Mouse (Mus musculus) left cerebral cortex, adult 8-10 months (tissue): ENCODE results near the gene Chchd4. TPM values are rescaled to one million over a fixed set of nuclear protein-coding genes. Genes with fewer than 3 reads are reported as not detected.

Source experiments
- DNase-seq, 2 experiments: peaks; one replicate each; pipeline ENCODE4 v3.0.0; 2022; ENCODE audit warnings: low spot score in 2 of 2
- total RNA-seq, 4 experiments: library from RNA; stranded (reverse); gene quantifications; 2 replicates each; pipeline ENCODE4 v1.2.4; 2022

Chchd4 gene
- total RNA-seq = 10 to 100 TPM; 20.6 to 22.3 (median 21.4) TPM

- DNase-seq = peak; percentile 98 to 99
Measured at GRCm38 (mm10) chr6:91472868-91473804, at the start of gene Chchd4, which contains the start of gene Tmem43. Gene Chchd4 (minus strand): TSS chr6:91473546. Gene Tmem43 (plus strand): TSS chr6:91473703.

DNA sequence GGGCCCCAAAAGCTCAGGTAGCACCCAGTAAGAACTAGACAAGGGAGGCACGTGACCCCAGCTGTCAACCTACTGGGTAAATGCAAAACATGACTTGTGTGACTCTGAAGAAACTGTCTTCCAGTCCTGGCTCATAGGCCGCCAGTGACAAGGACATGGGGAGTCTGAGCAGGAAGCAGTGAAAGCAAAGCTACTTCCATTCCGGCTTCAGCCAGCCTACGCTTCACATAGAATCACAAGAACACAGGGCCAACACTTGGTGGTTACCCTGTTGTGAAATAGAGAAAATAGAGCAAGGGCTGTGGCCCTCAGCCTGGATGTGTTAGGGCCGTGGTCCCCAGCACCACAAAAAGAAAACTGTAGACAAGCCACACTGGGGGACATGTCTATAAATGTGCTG lies 49.5 kb upstream of the Chchd4 start:
- no peak for DNase-seq

- DNase-seq = peak in 1 of 2 experiments; percentile 62
Measured at GRCm38 (mm10) chr6:91518454-91519020, 45.2 kb upstream of the Chchd4 start.

DNA sequence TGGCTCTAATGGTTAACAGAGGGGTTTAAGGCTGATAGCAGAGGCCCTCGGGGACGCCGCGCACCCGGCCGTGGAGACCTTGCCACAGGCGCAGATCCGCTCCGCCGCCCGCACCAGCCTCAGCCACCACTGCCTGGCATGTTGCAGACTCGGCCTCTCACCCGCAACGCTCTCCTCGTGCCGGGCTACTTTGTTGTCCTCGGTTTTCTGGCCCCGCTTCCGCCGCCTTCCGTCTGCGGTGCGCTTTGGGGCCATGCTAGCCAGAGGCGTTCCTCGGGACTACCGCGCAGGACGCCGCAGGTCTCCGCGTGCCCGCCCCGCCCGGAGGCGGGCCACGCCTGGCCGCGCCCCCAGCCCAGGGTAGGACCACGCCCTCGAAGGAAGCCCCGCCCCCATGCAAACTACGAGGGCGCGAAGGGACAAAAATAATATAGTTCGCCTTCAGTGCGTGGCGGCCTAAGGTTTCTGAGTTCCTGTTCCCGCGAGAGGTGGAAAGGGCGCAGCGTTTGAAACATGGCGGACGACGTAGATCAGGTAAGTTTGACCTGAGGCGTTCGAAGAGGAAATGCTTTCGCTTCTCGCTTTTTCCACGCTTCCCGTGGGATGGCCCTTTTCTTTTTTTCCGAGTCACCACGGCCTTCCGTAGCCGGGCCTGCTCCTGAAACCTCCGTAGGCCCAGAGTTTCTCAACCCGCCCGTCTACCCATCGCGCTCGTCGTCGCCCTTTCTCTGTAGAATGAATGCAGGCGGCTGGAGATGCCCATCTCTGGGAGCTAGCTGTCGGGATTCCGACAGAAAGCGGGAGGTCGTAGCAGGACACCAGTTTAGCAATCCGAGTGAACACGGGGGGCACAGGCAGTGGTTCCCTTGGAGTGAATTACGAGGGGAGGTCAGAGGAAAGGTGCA lies 42.5 kb upstream of the Chchd4 start, which contains the start of the genes Xpc and Lsm3:
Gene Xpc (minus strand): TSS at position 344 of the 905 bp plus-strand sequence.
Gene Lsm3 (plus strand): TSS at position 384 of the 905 bp plus-strand sequence.
- DNase-seq = peak; percentile 96 to 99

DNA sequence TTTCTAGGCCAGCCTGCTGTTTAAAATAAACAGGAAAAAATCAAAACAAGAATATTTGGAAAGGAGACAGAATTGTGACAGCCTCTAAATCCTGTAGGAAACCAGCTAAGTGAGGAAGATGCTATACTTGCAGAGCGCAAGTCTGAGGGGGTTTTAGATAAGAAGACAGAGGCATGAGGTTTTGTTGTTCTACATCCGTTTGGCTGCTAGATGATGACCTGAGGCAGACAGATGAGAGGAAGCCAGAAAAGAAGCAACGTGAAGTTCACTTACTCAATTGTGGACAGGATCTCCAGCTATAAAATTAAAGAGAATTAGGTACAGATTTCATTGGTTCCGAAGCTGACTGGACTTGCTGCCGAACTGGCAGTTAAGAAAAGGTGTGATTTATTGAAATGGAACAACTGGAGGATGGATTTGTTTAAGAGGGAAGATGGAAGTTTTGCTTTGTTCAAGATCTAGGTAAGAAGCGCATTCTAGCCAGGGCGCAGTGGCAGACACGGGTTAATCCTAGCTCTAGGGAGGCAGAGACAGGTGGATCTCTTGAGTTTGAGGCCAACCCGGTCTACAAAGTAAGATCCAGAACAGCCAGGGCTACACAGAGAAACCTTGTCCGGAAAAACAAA lies 41.5 kb upstream of the Chchd4 start:
- DNase-seq = no peak

GRCm38 (mm10) chr6:91514135-91514534 lies 40.8 kb upstream of the Chchd4 start:
- DNase-seq = no peak

DNA sequence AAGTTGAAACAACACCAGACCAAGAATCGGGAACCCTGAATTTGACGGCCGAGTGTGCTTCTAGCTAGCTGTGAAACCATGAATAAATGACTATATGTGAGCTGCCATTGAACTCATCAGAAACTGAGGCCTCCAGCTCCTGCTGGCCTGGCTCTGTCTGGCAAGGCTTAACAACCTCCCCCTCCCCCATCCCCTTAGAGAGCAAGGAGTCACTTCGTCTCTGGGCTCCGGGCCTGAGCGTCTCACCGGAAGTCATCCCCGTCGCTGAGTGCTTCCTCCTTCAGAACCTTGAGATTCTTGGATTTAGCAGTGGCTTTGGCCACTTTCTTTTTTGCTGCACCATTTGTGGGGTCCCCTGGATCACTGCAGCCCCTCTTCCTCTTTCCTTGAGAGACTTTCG lies 36.9 kb upstream of the Chchd4 start:
- DNase-seq = no peak

GRCm38 (mm10) chr6:91509326-91509725 lies 36.0 kb upstream of the Chchd4 start:
- peak in 1 of 2 experiments; percentile 44 for DNase-seq

GRCm38 (mm10) chr6:91508041-91508440 lies 34.7 kb upstream of the Chchd4 start:
- no peak for DNase-seq

GRCm38 (mm10) chr6:91506036-91506435 lies 32.7 kb upstream of the Chchd4 start:
- no peak for DNase-seq

- DNase-seq = no peak
Measured at GRCm38 (mm10) chr6:91503302-91503701, 30.0 kb upstream of the Chchd4 start.

DNA sequence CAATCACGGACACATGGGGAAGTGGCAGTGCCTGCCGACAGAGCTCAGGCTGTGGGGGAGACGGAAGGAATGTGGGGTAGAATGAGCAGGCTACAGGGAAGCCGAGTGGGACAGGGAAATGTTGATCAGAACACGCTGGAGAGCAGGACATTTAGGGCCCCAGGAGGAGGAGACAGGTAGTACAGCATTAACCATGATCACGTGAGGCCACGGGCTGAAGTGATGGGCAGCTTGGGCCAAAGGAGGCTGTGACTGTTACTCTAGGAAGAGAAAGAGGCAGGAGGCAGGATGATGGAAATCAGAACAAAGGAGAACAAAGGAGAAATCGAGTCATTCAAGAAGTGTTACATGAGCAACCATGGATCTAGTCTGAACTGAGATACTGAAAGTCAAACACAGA lies 21.2 kb upstream of the Chchd4 start:
- no peak for DNase-seq

- DNase-seq = no peak
Measured at GRCm38 (mm10) chr6:91493053-91493452, 19.7 kb upstream of the Chchd4 start.

- no peak for DNase-seq
Measured at GRCm38 (mm10) chr6:91491004-91491403, 17.7 kb upstream of the Chchd4 start.

DNA sequence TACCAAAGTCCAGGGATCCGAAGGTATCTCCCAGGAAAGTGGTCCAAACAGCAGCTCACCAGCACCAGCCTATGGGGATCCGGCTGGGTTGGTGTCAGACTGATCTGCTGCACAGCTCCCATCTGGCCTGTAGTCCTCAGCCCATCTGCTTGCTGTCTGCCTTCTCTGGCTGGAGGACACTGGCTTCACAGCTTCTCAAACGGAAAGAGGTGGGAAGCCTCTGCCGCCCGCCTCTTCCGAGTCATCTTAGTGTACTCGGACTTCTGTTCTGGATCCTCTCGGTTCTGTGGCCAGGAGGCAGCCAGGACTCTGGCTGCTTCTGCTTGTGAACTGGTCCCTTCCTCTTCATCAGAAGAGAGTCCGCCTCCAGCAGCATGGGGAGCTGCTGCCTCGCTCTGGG lies 16.5 kb upstream of the Chchd4 start:
- peak; percentile 43 to 70 for DNase-seq

DNA sequence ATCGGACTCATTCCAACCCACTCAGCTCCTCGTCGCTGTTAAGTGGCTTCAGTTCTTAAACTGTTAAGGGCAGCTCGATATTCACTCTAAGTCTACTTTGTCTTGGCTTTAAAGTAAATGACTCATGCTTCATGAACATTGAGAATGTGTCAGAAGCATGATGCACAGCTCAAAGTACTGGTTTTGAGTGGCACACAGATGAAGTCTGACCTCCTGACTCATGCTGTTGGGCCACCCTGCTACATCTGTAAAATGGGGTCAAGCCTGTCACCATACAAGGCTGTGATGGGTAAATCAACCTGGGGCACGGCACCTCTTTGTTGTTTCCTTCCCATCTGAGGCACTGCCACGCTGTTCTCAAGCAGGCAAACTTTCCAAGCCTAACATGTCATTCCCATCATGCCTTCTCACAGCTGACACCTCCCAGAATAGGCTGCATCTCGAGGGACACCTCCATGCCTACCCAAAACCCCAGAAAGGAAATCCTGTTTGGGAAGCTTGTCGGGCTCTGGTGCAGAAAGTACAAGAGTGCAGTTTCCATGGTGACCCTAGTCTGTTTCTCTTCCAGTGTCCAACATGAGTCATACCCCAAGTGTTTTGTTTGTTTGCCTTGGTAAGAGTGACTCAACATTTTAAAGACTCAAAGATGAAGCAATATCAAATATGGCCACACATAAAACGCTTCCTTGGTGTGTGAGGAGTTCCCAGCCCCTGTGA lies 15.3 kb upstream of the Chchd4 start:
- peak; percentile 36 to 62 for DNase-seq

DNA sequence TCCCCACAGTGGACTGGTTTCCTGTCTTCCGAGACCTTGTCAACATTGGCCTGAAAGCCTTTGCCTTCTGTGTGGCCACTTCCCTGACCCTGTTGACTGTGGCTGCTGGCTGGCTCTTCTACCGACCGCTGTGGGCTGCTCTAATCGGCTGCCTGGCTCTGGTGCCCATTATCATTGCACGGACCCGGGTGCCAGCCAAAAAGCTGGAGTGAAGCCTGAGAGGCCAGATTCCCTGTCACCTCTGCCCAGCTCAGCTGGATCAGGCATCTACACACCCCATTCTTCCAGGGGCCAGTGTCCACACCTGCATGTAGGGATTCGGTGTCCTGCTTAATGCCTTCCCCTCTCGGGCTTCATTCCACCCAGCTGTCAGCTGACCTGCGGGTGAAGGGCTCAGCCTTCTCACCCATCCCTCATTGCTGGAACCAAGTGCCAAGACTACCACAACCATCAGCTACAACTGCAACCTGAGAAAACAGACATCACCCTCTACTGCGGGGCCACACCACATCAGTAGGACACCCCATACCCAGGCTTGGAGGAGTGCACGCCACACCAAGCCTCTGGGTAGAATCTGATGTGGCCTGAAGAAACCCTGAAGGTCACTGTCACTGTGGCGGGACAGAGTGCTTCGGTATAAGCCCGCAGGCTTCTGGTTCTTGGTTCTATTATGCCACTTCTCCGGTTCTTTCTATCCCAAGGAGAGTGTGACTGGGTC lies 13.5 kb upstream of the Chchd4 start:
- DNase-seq = no peak

DNA sequence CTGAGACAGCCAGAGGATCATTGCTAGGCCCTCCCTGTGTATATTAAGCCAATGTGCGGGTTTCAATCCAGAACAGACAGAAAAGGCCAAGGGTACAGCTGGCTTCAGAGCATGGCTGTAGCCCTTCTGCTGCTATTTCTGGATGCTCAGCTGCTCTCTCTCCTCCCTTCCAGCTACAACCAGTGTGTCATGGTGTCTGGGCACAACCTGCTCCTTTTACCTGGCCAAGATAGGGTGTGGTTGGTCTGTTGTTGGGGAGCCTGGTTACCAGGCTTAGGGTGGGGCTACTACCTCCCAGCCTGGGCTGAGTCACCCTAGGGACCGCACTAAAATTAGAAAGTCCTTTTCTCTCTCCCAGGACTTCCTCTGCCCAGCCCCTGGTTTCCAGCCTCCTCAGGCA lies 10.0 kb upstream of the Chchd4 start:
- no peak for DNase-seq

- no peak for DNase-seq
Measured at GRCm38 (mm10) chr6:91476541-91476940, 3.2 kb upstream of the Chchd4 start.
